Mouse (Mus musculus) frontal cortex, postnatal 25 days (tissue): ENCODE measurements around the gene Erich6.
A peak's percentile ranks its signal among the peaks of the same experiment; 100 is the strongest.

ENCODE experiments used
- DNase-seq, 2 experiments: peaks; one replicate each; pipeline ENCODE4 v3.0.0; 2022; ENCODE audit warnings: low spot score in 2 of 2

The Erich6 gene

DNA sequence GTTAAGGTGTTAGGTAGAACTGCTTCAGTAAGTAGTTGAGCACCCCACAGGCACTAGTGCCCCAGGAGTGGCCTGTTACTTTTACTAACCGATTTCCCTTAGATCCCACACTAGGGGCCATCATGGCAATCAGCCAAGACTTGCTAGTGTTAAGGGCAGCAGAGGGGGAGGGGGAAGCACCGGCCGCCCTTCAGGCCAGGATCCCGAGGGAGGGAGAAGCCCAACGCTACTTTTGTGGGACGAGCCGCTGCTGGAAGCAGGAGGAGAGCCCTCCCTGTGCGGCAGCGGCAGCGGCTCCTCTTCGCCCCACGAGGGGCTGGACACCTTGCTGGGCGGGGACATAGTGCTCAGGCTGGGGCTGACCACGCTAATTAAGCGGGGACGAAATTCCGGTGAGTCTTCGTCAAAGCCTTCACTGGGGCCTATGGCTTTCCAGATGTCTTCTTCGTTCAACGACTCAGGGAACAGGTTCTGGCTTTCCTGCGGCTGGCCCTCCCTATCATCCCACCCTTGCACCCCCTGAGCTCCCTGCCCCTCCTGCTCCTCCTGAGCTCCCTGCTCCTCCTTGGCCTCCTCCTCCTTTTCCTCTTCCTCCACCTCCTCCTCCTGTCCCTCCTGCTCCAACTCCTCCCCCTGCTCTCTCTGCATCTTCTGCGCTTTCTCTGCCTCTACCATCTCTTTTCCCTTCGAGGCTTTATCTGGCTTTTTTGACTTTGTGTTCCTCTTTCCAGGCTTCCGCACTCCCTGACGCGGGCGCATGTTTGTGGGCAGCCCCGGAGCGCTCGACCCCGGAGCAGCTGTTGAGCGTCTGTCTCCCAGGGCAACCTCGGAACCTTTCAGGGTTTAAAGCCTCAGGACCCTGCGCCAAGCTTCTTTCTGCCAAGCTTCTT is at the start of gene Erich6:
TSS of gene Erich6 (minus strand) at position 802 of the 890 bp plus-strand sequence.
- DNase-seq: peak; percentile 4 to 8

- DNase-seq: no peak
These were observed 49.4 kb upstream of the Erich6 start for GRCm38 (mm10) chr3:58686206-58686921.

DNA sequence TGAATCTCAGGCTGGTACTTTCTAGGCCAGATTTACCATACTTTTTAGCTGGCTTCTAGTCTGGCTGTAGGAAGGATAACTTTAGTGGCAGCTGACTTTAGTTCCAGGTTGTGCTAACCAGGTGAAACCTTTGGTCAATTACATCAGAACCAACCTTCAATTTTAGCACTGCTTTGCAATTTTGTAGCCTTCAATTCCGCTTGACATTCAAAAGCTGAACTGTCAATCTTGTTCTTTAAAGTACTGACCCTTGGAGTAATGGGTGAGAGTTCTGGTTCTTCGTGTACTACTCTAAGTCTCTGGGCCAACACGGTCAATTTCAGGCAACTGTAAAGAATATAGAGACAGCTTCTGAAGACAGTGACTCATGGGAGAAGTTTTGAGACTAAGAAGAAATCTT is 48.4 kb upstream of the Erich6 start:
- DNase-seq: no peak

DNA sequence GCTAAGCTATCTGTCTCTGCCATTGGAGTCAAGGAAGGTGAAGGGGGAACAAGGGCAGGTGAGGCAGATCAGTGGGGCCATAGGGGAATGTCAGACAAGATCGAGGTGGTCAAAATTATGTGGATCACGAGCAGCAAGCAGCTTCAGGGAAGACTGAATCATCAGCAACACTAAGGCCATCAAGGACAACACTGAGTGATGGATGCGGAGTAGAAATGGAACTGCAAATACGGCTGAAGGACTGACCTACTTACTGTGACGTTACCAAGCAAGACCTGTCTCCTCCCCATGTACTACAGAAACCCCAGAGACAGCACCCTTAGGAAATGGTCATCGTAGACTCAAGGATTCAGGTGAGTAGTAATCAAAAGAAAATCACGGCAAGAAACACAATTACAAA is 46.3 kb upstream of the Erich6 start:
- no peak for DNase-seq

GRCm38 (mm10) chr3:58682336-58682735 is 45.3 kb upstream of the Erich6 start:
- no peak for DNase-seq

GRCm38 (mm10) chr3:58681831-58682230 is 44.8 kb upstream of the Erich6 start:
- no peak for DNase-seq

DNA sequence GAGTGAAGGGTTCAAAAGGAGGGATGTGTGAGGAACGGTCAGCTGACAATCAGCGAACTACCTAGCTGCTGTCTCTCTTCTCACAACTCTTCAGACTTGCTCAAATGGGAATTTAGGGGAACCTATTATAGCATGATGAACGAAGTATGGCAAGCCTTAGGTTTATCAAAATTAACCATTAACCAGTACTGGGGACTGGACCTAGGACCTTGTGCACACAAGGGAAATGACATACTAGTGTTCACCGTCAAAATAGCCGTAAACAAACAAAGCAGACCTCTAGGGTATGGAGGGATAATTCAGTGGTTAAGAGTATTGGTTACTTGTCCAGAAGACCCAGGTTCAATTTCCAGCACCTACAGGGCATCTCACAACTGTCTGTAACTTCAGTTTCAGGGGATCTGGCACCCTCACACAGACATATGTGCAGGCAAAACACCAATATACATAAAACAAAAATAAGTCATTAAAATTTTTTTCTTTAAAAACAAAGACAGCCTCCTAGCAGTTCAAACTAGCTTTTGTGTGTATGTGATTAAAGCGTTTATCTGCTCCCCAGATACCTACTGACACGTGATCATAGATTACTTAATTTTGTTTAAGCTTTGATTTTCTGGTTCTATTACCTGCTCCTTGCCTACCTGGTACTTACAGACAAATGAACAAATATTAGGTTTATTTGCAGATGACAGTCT is 44.1 kb upstream of the Erich6 start:
- DNase-seq: no peak

DNA sequence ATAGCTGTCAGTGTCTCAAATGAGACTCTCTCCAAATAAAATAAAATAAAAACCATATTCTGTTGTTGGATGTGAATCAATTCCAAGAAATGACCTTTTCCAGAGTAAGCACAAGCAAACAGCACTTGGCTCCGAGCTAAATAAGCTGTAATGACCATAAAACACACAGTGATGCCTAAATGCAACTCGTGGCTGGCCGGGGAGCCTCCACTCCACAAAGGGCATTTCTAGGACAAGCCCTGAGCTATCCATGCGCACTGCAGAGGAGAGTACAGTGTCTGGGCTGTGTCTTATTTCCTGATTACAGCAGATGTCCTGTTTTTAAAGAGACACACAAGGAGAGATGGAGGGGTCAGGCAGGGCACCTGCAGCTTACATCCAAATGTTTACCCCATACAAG is 43.0 kb upstream of the Erich6 start:
- DNase-seq: no peak

DNA sequence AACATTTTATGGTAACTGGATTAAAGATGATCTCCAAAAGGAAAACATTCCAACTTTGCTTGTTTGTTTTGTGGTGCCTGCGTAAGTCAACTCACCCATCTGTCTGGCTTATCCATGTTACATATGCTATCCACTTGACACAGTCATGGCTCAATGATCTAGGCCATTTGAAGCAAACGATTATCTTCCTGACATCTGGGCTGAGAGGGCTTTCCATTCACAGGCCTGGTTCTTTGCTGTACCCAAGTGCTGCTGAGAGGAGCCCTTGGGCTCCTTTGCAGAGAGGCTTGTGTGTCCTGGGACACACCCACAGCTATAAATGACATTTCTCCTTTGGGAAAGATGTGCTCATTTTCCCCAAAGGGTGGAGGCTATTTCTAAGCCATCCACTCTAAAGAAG is 41.9 kb upstream of the Erich6 start:
- DNase-seq: no peak

- DNase-seq: no peak
These were observed 41.4 kb upstream of the Erich6 start for GRCm38 (mm10) chr3:58678384-58678783.

DNA sequence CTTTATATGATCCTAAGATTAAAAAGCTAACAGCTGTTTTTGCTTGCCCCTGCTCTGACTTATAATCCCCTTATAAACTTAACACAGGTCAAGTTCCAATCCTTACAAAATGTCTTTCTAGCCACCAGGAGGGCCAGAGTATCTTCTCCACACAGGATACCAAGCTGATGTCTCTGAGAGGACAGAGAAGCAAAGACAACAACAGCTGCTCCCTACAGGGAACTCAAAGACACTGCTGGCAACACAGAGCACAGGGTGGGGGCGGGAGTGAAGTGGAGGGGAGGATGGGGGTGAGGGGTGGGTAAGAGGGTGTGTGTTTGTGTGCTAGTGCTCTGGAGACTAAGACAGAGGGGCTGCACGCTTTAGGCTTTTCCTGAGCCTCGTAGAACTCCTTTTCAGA is 40.6 kb upstream of the Erich6 start:
- DNase-seq: no peak

- no peak for DNase-seq
These were observed 36.3 kb upstream of the Erich6 start for GRCm38 (mm10) chr3:58673295-58673694.

- no peak for DNase-seq
These were observed 35.6 kb upstream of the Erich6 start for GRCm38 (mm10) chr3:58672481-58673183.

DNA sequence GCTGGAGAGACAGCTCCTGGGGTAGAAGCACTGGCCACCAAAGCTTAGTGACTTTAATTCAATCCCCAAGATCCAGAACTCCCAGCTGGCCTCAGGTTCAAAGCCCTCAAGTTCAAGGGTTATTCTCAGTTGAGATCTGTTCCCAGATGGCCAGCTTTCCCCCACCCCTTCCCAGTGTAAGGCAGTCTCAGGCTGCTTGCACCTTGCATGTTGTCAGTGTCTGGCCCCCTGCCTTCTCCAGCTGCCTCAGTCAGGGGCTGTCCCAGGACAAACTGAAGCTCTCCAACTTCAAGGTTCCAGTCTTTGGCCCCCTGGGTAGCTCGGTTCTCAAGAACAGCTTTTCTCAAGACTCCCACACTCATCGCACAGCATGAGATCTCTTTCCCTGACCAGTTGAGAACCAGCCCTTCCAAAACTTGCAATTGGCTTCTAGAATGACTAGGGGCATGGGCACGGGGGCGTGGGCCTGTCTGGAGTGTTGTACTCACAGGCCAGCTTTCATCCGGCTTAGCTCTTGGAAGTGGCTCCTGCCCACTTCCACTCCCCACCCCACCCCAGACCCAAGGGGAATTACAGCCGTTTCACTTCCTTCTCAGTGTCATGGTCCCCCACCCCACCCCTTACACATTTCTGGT is 34.7 kb upstream of the Erich6 start:
- DNase-seq: no peak

DNA sequence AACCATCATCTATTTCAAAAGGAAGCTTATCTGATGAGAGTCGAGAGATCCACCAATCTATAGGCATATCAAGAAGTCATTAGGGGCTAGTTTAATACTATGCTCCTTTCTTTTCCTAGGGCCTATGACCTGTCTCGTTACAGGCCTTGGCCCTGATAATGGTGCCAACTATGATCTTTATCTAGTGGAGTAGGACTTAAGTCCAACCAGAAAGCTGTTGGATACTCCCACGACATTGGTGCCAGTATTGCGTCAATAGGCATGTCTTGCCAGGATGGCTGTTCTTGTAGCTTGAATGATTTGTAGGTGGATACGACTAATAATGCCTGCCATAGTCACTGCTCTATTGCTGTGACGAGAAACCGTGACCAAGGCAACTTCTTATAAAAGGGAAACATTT is 27.0 kb upstream of the Erich6 start:
- no peak for DNase-seq

DNA sequence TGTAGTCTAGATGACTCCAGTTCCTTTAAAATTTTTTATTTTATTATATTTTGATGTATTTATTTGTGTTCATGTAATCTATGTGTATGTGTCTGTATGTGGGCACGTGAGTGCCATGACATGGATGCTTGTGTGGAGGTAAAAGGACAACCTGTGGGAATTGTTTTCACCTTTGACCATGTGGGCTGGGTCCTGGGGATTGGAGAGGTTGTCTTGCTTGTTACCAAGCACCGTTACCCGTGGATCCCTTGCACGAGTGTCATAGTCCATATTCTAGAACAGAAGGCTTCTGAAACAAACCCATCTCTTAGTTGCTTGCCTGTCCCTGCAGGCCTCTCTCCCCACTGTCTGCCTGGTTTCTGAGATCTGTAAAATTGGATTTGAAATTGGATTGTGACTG is 23.6 kb upstream of the Erich6 start:
- DNase-seq: no peak

DNA sequence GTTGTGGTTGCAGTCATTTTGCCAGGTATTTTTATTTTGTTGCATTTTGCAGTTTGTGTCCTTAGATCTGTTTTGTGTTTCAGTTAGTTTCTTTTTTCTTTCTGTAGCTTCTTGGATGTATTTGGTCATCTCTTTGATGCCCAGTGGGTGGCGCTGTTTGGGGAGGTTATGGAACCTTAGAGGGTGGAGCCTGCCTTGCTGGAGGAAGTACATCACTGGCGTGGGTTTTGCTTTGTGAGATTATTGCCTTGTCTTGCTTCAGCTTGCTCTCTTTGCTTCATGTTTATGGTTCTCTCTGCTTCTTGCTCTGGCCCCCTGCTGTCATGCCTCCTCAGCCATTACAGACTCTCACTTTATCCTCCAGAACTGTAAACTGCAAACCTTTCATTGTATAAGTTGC is 20.3 kb upstream of the Erich6 start:
- no peak for DNase-seq

GRCm38 (mm10) chr3:58655362-58656130 is 18.5 kb upstream of the Erich6 start:
- DNase-seq: peak in 1 of 2 experiments; percentile 69

- no peak for DNase-seq
These were observed 16.9 kb upstream of the Erich6 start for GRCm38 (mm10) chr3:58653907-58654306.

DNA sequence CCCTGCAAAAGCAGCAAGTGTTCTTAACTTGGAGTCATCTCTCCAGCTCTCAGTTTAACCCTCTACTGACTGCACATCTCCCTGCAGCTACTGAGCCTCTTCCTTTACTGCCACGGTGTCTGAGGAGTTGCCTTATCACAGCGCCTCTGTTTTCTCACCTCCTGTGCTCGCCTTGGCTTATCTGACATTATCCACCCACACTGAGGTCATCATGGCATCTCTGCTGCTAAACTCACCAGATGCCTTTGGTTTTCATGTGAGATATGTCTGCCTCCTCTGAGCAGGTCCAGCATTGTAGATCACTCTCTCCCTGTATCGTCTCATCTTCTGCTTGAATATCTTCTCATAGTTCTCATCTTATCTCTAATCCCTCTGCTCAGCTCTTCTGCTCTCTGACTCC is 13.3 kb upstream of the Erich6 start:
- DNase-seq: no peak

GRCm38 (mm10) chr3:58647179-58647578 is 10.2 kb upstream of the Erich6 start:
- no peak for DNase-seq
